Mouse (Mus musculus) gastrocnemius, adult 2 months (tissue): ENCODE data around the gene Rpl41. TPM values are rescaled to one million over a fixed set of nuclear protein-coding genes. Genes with fewer than 3 reads are reported as not detected.
"Not testable (repeated sequence)": the region's sequence is repeated elsewhere in the genome, so short reads cannot be mapped to it uniquely, and the experiment has no call there.

Experiments used
- DNase-seq: peaks from one replicate; pipeline ENCODE4 v3.0.0; 2022
- H3K27ac ChIP-seq: fragments of 200-600 bp; 2 replicates; pipeline ENCODE4 v1.8.1; 2022; ENCODE audit warnings: mild to moderate bottlenecking
- H3K4me3 ChIP-seq: fragments of 200-600 bp; 2 replicates; pipeline ENCODE4 v1.8.1; 2022; ENCODE audit warnings: mild to moderate bottlenecking, moderate library complexity
- CTCF ChIP-seq: fragments of 200-600 bp; IDR thresholded peaks from 2 replicates; pipeline ENCODE4 v1.8.1; 2022; ENCODE audit warnings: antibody characterized with exemption, mild to moderate bottlenecking, moderate library complexity
- intact Hi-C: fragments of 180-260 bp; cut with DNase I; formaldehyde crosslinking; loops from one replicate; pipeline ENCODE4 v1.15.1; 2025
- microRNA-seq: library from miRNA; unstranded; fragments of <30 nt; microRNA quantifications from one replicate; pipeline ENCODE4 v1.2.0, GENCODE M21; 2021
- total RNA-seq, 2 experiments: library from RNA; stranded (reverse); gene quantifications; 2 replicates each; pipeline ENCODE4 v1.2.3; 2021

Rpl41 gene
- total RNA-seq, 2 experiments from 2014 or later, result 932 to 1,025 TPM

- Histone ChIP-seq H3K4me3 (no peak overlapping the region), H3K27ac (no peak overlapping the region)
- intact Hi-C loops, result no loop called here
- no peak for TF ChIP-seq CTCF
- DNase-seq, result no peak
Observed at GRCm38 (mm10) chr10:128510301-128510700, 38.8 kb downstream of the Rpl41 start.

DNA sequence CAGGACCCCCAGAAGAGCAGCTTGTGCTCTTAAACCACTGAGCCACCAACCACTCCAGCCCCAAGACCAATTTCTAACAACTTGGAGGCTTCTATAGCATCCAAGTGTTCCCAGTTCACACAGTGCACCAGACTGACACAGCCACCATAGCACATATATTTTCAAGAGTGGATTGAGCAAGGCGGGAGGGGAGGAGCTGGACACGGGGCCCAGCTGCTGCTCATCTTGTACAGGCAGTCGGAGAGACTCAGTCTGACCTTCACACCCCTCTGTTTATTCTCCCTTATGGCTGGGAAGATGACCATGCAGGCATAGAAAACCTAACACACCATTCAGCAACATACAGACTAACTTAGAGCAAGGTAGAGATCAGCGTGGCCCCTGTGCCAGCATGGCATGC is 39.3 kb downstream of the Rpl41 start:
- no peak overlapping the region for H3K27ac ChIP-seq
- no peak for DNase-seq
- no peak for TF ChIP-seq CTCF
- no peak overlapping the region for H3K4me3 ChIP-seq
- intact Hi-C loops, result loop anchor here (2.0 kb wide), 1 partner anchor 13 kb away; no protein-coding TSS in a partner anchor

GRCm38 (mm10) chr10:128509203-128509602 is 39.9 kb downstream of the Rpl41 start:
- Histone ChIP-seq H3K27ac (no peak overlapping the region), H3K4me3 (no peak overlapping the region)
- TF ChIP-seq CTCF, result no peak
- intact Hi-C loops, result loop anchor here (2.0 kb wide), 1 partner anchor 14 kb away; no protein-coding TSS in a partner anchor
- no peak for DNase-seq

- intact Hi-C loops, result loop anchor here (2.0 kb wide), 1 partner anchor 15 kb away; no protein-coding TSS in a partner anchor
- Histone ChIP-seq H3K4me3 (no peak overlapping the region), H3K27ac (peak overlapping the region; percentile 46; the same call in 1 of the 2 replicates)
- DNase-seq, result no peak
- no peak for TF ChIP-seq CTCF
Observed at GRCm38 (mm10) chr10:128508260-128508659, 40.8 kb downstream of the Rpl41 start.

GRCm38 (mm10) chr10:128505974-128506373 is 43.1 kb downstream of the Rpl41 start:
- DNase-seq, result no peak
- intact Hi-C loops, result no loop called here
- H3K4me3 ChIP-seq, result no peak overlapping the region
- H3K27ac ChIP-seq, result no peak overlapping the region
- peak; percentile 4; the same call in 1 of the 2 replicates for TF ChIP-seq CTCF

- intact Hi-C loops, DNase-seq: not testable (repeated sequence)
- H3K27ac ChIP-seq, result peak overlapping the region; percentile 88
- peak overlapping the region; percentile 68; the same call in 1 of the 2 replicates for H3K4me3 ChIP-seq
Observed at GRCm38 (mm10) chr10:128505371-128505667, 43.8 kb downstream of the Rpl41 start.

- no peak for TF ChIP-seq CTCF
- Histone ChIP-seq H3K4me3 (peak overlapping the region; percentile 68), H3K27ac (peak overlapping the region; percentile 88)
- no peak for DNase-seq
- intact Hi-C loops, result loop anchor here (5.0 kb wide), 1 partner anchor 32 kb away; no protein-coding TSS in a partner anchor
Observed at GRCm38 (mm10) chr10:128504641-128505370, 44.3 kb downstream of the Rpl41 start.

DNA sequence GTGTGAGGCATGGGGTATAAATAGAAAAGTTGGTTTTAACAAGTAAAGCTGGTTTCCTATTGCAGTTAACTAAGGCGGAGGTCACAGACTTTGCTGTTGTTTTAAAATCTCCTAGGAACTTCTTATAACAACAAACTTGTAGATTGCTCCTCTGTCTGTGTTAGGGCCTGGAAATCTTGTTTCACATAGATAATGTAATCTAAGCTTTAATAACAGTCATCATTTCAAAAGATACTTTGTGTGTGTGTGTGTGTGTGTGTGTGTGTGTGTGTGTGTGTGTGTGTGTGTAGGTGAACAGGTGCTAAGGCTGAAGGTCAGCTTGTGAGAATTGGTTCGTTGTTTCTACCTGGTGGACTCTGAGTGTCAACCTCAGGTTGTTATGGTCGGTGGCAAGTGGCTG is 45.1 kb downstream of the Rpl41 start:
- Histone ChIP-seq H3K27ac (peak overlapping the region; percentile 88), H3K4me3 (peak overlapping the region; percentile 68)
- TF ChIP-seq CTCF, result no peak
- DNase-seq, result no peak
- intact Hi-C loops, result loop anchor here (5.0 kb wide), 1 partner anchor 33 kb away; no protein-coding TSS in a partner anchor

DNA sequence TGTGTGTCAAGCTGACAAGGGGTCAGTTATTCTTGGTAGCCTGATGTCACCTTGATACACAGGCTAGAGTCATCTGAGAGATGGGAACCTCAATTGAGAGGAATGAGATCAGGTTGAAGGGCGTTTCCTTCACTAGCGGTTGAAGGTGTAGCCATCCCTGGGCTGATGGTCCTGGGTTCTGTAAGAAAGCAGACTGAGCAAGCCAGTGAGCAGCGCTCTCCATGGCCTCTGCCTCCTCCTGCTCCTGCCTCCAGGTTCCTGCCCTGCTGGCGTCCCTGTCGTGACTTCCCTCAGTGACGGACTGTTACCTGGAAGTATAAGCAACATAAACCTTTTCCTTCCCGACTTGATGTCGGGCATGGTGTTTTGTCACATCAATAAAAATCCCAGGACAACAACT is 45.6 kb downstream of the Rpl41 start:
- peak overlapping the region; percentile 88 for H3K27ac ChIP-seq
- H3K4me3 ChIP-seq, result peak overlapping the region; percentile 68
- intact Hi-C loops, result loop anchor here (5.0 kb wide), 1 partner anchor 34 kb away; no protein-coding TSS in a partner anchor
- no peak for TF ChIP-seq CTCF
- DNase-seq, result no peak

DNA sequence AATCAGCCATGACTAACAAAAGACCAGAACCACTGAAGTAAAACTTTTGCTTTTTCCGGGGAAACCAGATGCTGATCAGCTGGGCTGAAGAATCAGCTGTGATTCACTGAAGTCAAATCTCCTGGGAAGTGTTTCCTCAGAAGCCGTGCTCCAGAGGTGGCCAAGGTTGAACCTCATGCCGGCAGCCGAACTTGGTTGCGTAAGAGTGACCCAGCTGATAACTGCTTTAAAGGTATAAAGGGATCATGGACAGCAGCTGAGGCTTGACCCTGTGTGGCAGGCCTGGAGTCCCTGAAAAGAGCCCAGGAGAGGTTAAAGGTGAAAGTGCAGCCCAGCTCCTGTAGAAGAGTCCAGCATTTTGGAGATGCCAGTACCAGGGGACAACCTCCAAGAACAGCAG is 46.8 kb downstream of the Rpl41 start:
- Histone ChIP-seq H3K27ac (peak overlapping the region; percentile 88), H3K4me3 (peak overlapping the region; percentile 68)
- TF ChIP-seq CTCF, result no peak
- DNase-seq, result peak; percentile 72
- intact Hi-C loops, result loop anchor here (5.0 kb wide), 1 partner anchor 35 kb away; no protein-coding TSS in a partner anchor

DNA sequence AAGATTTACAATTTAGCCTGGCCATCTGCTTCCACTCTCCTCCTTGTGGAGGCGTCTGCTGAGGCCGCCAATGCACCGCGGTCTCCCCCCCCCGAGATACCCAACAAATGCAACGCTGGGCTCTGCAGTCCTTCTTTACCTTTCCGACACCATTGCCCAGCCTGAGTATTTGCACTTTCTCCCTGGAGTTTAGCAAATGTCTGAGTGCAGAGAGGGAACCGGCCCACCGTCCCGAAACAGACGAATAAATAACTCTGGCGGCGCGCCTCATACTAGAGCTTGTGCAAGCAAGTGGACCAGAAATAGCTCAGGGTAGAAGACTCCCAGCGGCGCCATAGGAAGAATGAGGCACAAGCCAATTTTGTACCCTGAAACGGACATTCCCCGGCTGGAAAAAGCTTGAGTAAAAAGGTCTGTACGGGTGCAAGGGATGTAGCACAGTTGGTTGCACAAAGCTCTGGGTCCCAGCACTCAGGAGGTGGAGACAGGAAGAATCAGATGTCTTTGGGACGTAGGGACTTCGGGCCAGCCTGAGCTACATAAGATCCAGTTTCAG is 49.9 kb downstream of the Rpl41 start:
- no peak; the same call in 1 of the 2 replicates for TF ChIP-seq CTCF
- Histone ChIP-seq H3K27ac (peak overlapping the region; percentile 94), H3K4me3 (peak overlapping the region; percentile 82)
- intact Hi-C loops, result no loop called here
- DNase-seq, result peak; percentile 88

DNA sequence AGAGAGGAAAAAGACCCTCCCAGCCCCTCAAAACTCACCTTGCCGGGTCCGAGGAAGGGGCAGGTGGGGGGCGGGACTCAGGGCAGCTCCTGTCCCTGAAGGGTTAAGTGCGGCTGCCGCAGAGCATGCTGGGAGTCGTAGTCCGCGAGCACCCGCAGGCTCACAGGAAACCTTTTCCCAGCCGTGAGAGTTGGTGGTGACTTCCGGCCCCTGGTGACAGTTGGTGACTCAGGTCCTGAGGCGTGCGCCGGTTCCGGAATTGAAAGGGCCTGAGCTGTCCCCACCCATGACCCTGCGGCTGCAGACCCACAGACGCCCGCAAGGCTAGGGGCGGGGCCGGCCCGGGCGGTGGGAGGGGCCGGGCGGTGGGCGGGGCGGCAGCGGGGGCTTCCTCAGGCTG is 50.5 kb downstream of the Rpl41 start, which contains the start of gene Myl6b:
TSS of gene Myl6b (minus strand) at position 96 of the 400 bp plus-strand sequence.
- peak; percentile 97 for DNase-seq
- intact Hi-C loops, result no loop called here
- Histone ChIP-seq H3K4me3 (peak within 1 kb of the TSS; percentile 82), H3K27ac (peak within 1 kb of the TSS; percentile 94)
- TF ChIP-seq CTCF, result no peak

Small RNA genes within 50 kb of the gene (microRNA-seq; reads per million reads assigned to microRNA genes)
- gene Gm47275, result not detected
- not detected for gene Mir6916
- gene Mir6917, result not detected

Other genes starting within 250 kb of the Rpl41 start
- gene Pan2, start 246.0 kb downstream of the Rpl41 start, total RNA-seq, result 1 to 10 TPM; 5.1 to 5.3 TPM
- gene Cnpy2, start 226.8 kb downstream of the Rpl41 start, total RNA-seq, result 10 to 100 TPM; 35.1 to 52.1 TPM
- 100 to 1,000 TPM; 541 to 658 TPM for gene Cs, start 211.6 kb downstream of the Rpl41 start, total RNA-seq
- gene Coq10a, start 180.3 kb downstream of the Rpl41 start, total RNA-seq, result 100 to 1,000 TPM; 447 to 542 TPM
- 10 to 100 TPM; 46.7 to 58.9 TPM for gene Ankrd52, start 172.2 kb downstream of the Rpl41 start, total RNA-seq
- not detected for gene Slc39a5, start 148.1 kb downstream of the Rpl41 start, total RNA-seq
- gene Nabp2, start 137.8 kb downstream of the Rpl41 start, total RNA-seq, result 10 to 100 TPM; 56.7 to 59.0 TPM
- gene Rnf41, start 137.6 kb downstream of the Rpl41 start, total RNA-seq, result 10 to 100 TPM; 13.3 to 13.4 TPM
- 10 to 100 TPM; 46.5 to 53.2 TPM for gene Smarcc2, start 90.1 kb downstream of the Rpl41 start, total RNA-seq
- 100 to 1,000 TPM; 171 to 179 TPM for gene Myl6, start 55.2 kb downstream of the Rpl41 start, total RNA-seq
- gene Myl6b, start 50.6 kb downstream of the Rpl41 start, total RNA-seq, result 10 to 100 TPM in 1 of 2 experiments, 1 to 10 TPM in 1; 6.5 to 17.8 TPM
- 10 to 100 TPM; 13.7 to 14.3 TPM for gene Esyt1, start 23.4 kb downstream of the Rpl41 start, total RNA-seq
- gene Zc3h10, start 1.5 kb downstream of the Rpl41 start, total RNA-seq, result 1 to 10 TPM; 4.2 to 6.5 TPM
- gene Pa2g4, start 16.7 kb upstream of the Rpl41 start, total RNA-seq, result 10 to 100 TPM; 37.8 to 39.3 TPM
- gene Erbb3, start 40.3 kb upstream of the Rpl41 start, total RNA-seq, result 1 to 10 TPM; 1.6 to 2.6 TPM
- 100 to 1,000 TPM; 299 to 383 TPM for gene Rps26, start 77.4 kb upstream of the Rpl41 start, total RNA-seq
- 1 to 10 TPM in 1 of 2 experiments, under 1 TPM in 1; 0.45 to 3.4 TPM for gene Ikzf4, start 96.7 kb upstream of the Rpl41 start, total RNA-seq
- 10 to 100 TPM; 22.5 to 27.7 TPM for gene Suox, start 124.8 kb upstream of the Rpl41 start, total RNA-seq
- 10 to 100 TPM; 90.3 to 94.5 TPM for gene Rab5b, start 147.0 kb upstream of the Rpl41 start, total RNA-seq
- gene Pmel, start 154.9 kb upstream of the Rpl41 start, total RNA-seq, result not detected
- gene Cdk2, start 155.7 kb upstream of the Rpl41 start, total RNA-seq, result 1 to 10 TPM; 3.0 to 3.2 TPM
- 1 to 10 TPM; 8.8 to 9.7 TPM for gene Dgka, start 195.6 kb upstream of the Rpl41 start, total RNA-seq
- gene Pym1, start 198.6 kb upstream of the Rpl41 start, total RNA-seq, result 10 to 100 TPM in 1 of 2 experiments, 1 to 10 TPM in 1; 9.9 to 11.8 TPM
- gene Mmp19, start 241.6 kb upstream of the Rpl41 start, total RNA-seq, result 1 to 10 TPM; 1.0 to 1.5 TPM